Mouse (Mus musculus) cerebellum, postnatal 10 days (tissue): ENCODE data around the gene Lce1l.
"Not testable (repeated sequence)": the region's sequence is repeated elsewhere in the genome, so short reads cannot be mapped to it uniquely, and the experiment has no call there.

Source experiments
- DNase-seq, 2 experiments: peaks; one replicate each; pipeline ENCODE4 v3.0.0; 2021; ENCODE audit warnings: mixed read lengths in 2 of 2

Lce1l gene

GRCm38 (mm10) chr3:92851186-92851585, at the start of gene Lce1l:
Gene Lce1l (minus strand): TSS chr3:92851286.
- DNase-seq, result no peak

- DNase-seq, result no peak
Observed at GRCm38 (mm10) chr3:92894489-92894888, 43.4 kb upstream of the Lce1l start.

- DNase-seq, result peak; percentile 6 to 21
Observed at GRCm38 (mm10) chr3:92894063-92894462, 43.0 kb upstream of the Lce1l start.

- no peak for DNase-seq
Observed at GRCm38 (mm10) chr3:92874180-92874579, 23.1 kb upstream of the Lce1l start.

- DNase-seq, result no peak
Observed at GRCm38 (mm10) chr3:92870116-92870515, 19.0 kb upstream of the Lce1l start, which contains the start of gene 2310050C09Rik. Gene 2310050C09Rik (minus strand): TSS chr3:92870216.

GRCm38 (mm10) chr3:92827108-92827507, 24.0 kb downstream of the Lce1l start, which contains the start of gene Kprp:
Gene Kprp (minus strand): TSS chr3:92827247.
- DNase-seq, result no peak

- no peak for DNase-seq
Observed at GRCm38 (mm10) chr3:92825808-92826207, 25.3 kb downstream of the Lce1l start.

GRCm38 (mm10) chr3:92816036-92816435, 35.0 kb downstream of the Lce1l start:
- DNase-seq, result not testable (repeated sequence)

GRCm38 (mm10) chr3:92815581-92815980, 35.5 kb downstream of the Lce1l start:
- no peak for DNase-seq

GRCm38 (mm10) chr3:92807791-92808190, 43.3 kb downstream of the Lce1l start, which contains the start of gene Lce1k:
Gene Lce1k (minus strand): TSS chr3:92807891.
- no peak for DNase-seq
